Mouse (Mus musculus): Measurements from ENCODE around the gene Ece1. TPM values are rescaled to one million over a fixed set of nuclear protein-coding genes. Genes with fewer than 3 reads are reported as not detected.
A peak's percentile ranks its signal among the peaks of the same experiment; 100 is the strongest.

The Ece1 gene
- total RNA-seq (2014; rRNA removed) (24.1 and 32.1 TPM in 2 replicates), polyA plus RNA-seq (2015; fragmentation: Nextera tagmentation; extraction: Ambion mirVana) (14.4 and 16.2 TPM in 2 replicates)

- TF ChIP-seq CTCF (IDR thresholded peaks at IDR 0.05; ENCODE audit: low read depth) = no peak
- under 1% methylated on average over 37 of the region's 37 CpGs for WGBS
- peak within 1 kb of the TSS; percentile 63 for H3K4me3 ChIP-seq (ENCODE audit: low read depth, low read length)
- peak; percentile 94 for ATAC-seq
- no peaks in the 10 kb centered on the region for H3K27me3 ChIP-seq (ENCODE audit: insufficient read depth, low read length)
- peaks cover 28% of the 10 kb centered on the region; the same call in 1 of the 2 replicates for H3K4me1 ChIP-seq (ENCODE audit: insufficient read depth)
- H3K9me3 ChIP-seq (ENCODE audit: low read length) = no peaks in the 10 kb centered on the region
- H3K27ac ChIP-seq (ENCODE audit: low read depth, low read length) = peak within 1 kb of the TSS; percentile 36; the same call in 1 of the 2 replicates
- H3K9ac ChIP-seq = peak within 1 kb of the TSS; percentile 72
- DNase-seq = peak; percentile 93
- H3K36me3 ChIP-seq (ENCODE audit: insufficient read depth) = no peaks in the 10 kb centered on the region
- peak within 1 kb of the TSS; percentile 83 for H3K4me2 ChIP-seq (ENCODE audit: low read depth)
Measured at GRCm38 (mm10) chr4:137862019-137862418, at the start of gene Ece1. Ece1 (plus strand) TSS chr4:137862237.

GRCm38 (mm10) chr4:137812946-137813708 is 48.9 kb upstream of the Ece1 start:
- Histone ChIP-seq H3K4me2 (ENCODE audit: low read depth) (no peak overlapping the region), H3K36me3 (ENCODE audit: insufficient read depth) (no peaks in the 10 kb centered on the region), H3K27ac (ENCODE audit: low read depth, low read length) (peak overlapping the region; percentile 54), H3K9me3 (ENCODE audit: low read length) (no peaks in the 10 kb centered on the region), H3K4me3 (ENCODE audit: low read depth, low read length) (no peak overlapping the region), H3K27me3 (ENCODE audit: insufficient read depth, low read length) (no peaks in the 10 kb centered on the region), H3K9ac (0 out of 2 replicates have a peak overlapping the region, but pooled peaks have one; percentile 3), H3K4me1 (ENCODE audit: insufficient read depth) (0 out of 2 replicates have a peak, but pooled peaks cover 7% of the 10 kb centered on the region)
- TF ChIP-seq CTCF (IDR thresholded peaks at IDR 0.05; ENCODE audit: low read depth) = no peak
- ATAC-seq (no peak), DNase-seq (peak; percentile 34)
- 45% methylated on average over 13 of the region's 13 CpGs for WGBS

- DNase-seq = no peak
- no peak for TF ChIP-seq CTCF (IDR thresholded peaks at IDR 0.05; ENCODE audit: low read depth)
- Histone ChIP-seq H3K9me3 (ENCODE audit: low read length) (no peaks in the 10 kb centered on the region), H3K4me3 (ENCODE audit: low read depth, low read length) (no peak overlapping the region), H3K4me1 (ENCODE audit: insufficient read depth) (0 out of 2 replicates have a peak, but pooled peaks cover 7% of the 10 kb centered on the region), H3K9ac (no peak overlapping the region), H3K27me3 (ENCODE audit: insufficient read depth, low read length) (no peaks in the 10 kb centered on the region), H3K36me3 (ENCODE audit: insufficient read depth) (no peaks in the 10 kb centered on the region), H3K27ac (ENCODE audit: low read depth, low read length) (no peak overlapping the region), H3K4me2 (ENCODE audit: low read depth) (no peak overlapping the region)
- WGBS = 88% methylated on average over 7 of the region's 7 CpGs
- ATAC-seq = no peak
Measured at GRCm38 (mm10) chr4:137814140-137814539, 47.9 kb upstream of the Ece1 start.

- no peak overlapping the region for H3K4me3 ChIP-seq (ENCODE audit: low read depth, low read length)
- ATAC-seq = no peak
- H3K27ac ChIP-seq (ENCODE audit: low read depth, low read length) = no peak overlapping the region
- H3K9ac ChIP-seq = no peak overlapping the region
- TF ChIP-seq CTCF (IDR thresholded peaks at IDR 0.05; ENCODE audit: low read depth) = no peak
- 0 out of 2 replicates have a peak, but pooled peaks cover 7% of the 10 kb centered on the region for H3K4me1 ChIP-seq (ENCODE audit: insufficient read depth)
- H3K4me2 ChIP-seq (ENCODE audit: low read depth) = no peak overlapping the region
- H3K9me3 ChIP-seq (ENCODE audit: low read length) = no peaks in the 10 kb centered on the region
- no peaks in the 10 kb centered on the region for H3K27me3 ChIP-seq (ENCODE audit: insufficient read depth, low read length)
- 82% methylated on average over 3 of the region's 3 CpGs for WGBS
- DNase-seq = no peak
- no peaks in the 10 kb centered on the region for H3K36me3 ChIP-seq (ENCODE audit: insufficient read depth)
Measured at GRCm38 (mm10) chr4:137815473-137815872, 46.6 kb upstream of the Ece1 start.

- H3K4me1 ChIP-seq (ENCODE audit: insufficient read depth) = 0 out of 2 replicates have a peak, but pooled peaks cover 7% of the 10 kb centered on the region
- H3K9me3 ChIP-seq (ENCODE audit: low read length) = no peaks in the 10 kb centered on the region
- H3K36me3 ChIP-seq (ENCODE audit: insufficient read depth) = no peaks in the 10 kb centered on the region
- no peak for DNase-seq
- H3K4me3 ChIP-seq (ENCODE audit: low read depth, low read length) = no peak overlapping the region
- ATAC-seq = no peak
- no peak overlapping the region for H3K27ac ChIP-seq (ENCODE audit: low read depth, low read length)
- no peaks in the 10 kb centered on the region for H3K27me3 ChIP-seq (ENCODE audit: insufficient read depth, low read length)
- WGBS = 82% methylated on average over 7 of the region's 7 CpGs
- TF ChIP-seq CTCF (IDR thresholded peaks at IDR 0.05; ENCODE audit: low read depth) = no peak
- no peak overlapping the region for H3K9ac ChIP-seq
- no peak overlapping the region for H3K4me2 ChIP-seq (ENCODE audit: low read depth)
Measured at GRCm38 (mm10) chr4:137816216-137816615, 45.8 kb upstream of the Ece1 start.

GRCm38 (mm10) chr4:137818341-137818740 is 43.7 kb upstream of the Ece1 start:
- H3K9ac ChIP-seq = no peak overlapping the region
- H3K9me3 ChIP-seq (ENCODE audit: low read length) = no peaks in the 10 kb centered on the region
- no peaks in the 10 kb centered on the region for H3K36me3 ChIP-seq (ENCODE audit: insufficient read depth)
- ATAC-seq (no peak), DNase-seq (no peak)
- no peak overlapping the region for H3K27ac ChIP-seq (ENCODE audit: low read depth, low read length)
- H3K27me3 ChIP-seq (ENCODE audit: insufficient read depth, low read length) = no peaks in the 10 kb centered on the region
- H3K4me1 ChIP-seq (ENCODE audit: insufficient read depth) = 0 out of 2 replicates have a peak, but pooled peaks cover 4% of the 10 kb centered on the region
- WGBS = 89% methylated on average over 3 of the region's 3 CpGs
- no peak overlapping the region for H3K4me3 ChIP-seq (ENCODE audit: low read depth, low read length)
- TF ChIP-seq CTCF (IDR thresholded peaks at IDR 0.05; ENCODE audit: low read depth) = no peak
- no peak overlapping the region for H3K4me2 ChIP-seq (ENCODE audit: low read depth)

- no peak for TF ChIP-seq CTCF (IDR thresholded peaks at IDR 0.05; ENCODE audit: low read depth)
- DNase-seq (no peak), ATAC-seq (no peak; the same call in 1 of the 2 replicates)
- Histone ChIP-seq H3K36me3 (ENCODE audit: insufficient read depth) (no peaks in the 10 kb centered on the region), H3K27me3 (ENCODE audit: insufficient read depth, low read length) (no peaks in the 10 kb centered on the region), H3K27ac (ENCODE audit: low read depth, low read length) (no peak overlapping the region), H3K4me1 (ENCODE audit: insufficient read depth) (no peaks in the 10 kb centered on the region), H3K9me3 (ENCODE audit: low read length) (no peaks in the 10 kb centered on the region), H3K4me2 (ENCODE audit: low read depth) (no peak overlapping the region), H3K4me3 (ENCODE audit: low read depth, low read length) (no peak overlapping the region), H3K9ac (no peak overlapping the region)
- 32% methylated on average over 2 of the region's 2 CpGs for WGBS
Measured at GRCm38 (mm10) chr4:137819487-137819886, 42.5 kb upstream of the Ece1 start.

All from forebrain, postnatal 0 days (tissue).